Mouse (Mus musculus): ENCODE data around the gene Neurl1a.

The Neurl1a gene

DNA sequence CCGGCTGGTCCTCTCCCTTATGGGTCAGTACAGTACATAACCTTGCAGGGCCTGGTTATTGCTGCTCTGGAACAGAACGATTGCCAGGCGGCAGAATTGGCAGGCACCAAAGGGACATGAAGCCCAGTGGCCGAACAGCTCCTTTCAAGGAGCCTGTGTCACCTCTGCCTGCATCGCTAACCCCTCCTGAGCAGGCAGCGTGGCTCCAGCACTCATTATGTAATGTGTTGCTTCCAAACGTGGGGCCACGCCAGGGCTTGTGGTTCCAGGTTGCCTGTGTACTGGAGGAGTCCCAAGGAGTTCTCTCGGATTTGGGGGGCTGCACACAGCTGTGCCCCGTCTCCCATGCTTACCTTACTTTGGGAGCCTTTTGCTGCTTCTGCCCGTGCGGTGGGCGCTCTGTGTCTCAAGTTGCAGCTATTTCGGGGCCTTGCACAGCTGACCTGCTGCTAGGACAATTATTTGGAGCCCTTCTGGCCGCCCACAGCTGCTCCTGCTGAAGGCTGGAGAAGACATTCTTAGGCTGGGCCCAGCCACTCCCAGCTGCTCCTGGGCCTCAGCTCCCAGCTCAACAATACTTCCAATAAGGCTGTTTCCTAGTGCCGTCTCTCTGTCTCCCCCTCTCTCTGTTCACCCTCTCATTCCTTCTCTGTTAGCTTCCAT lies 70.4 kb downstream of the Neurl1a start:
- no peak for DNase-seq

DNA sequence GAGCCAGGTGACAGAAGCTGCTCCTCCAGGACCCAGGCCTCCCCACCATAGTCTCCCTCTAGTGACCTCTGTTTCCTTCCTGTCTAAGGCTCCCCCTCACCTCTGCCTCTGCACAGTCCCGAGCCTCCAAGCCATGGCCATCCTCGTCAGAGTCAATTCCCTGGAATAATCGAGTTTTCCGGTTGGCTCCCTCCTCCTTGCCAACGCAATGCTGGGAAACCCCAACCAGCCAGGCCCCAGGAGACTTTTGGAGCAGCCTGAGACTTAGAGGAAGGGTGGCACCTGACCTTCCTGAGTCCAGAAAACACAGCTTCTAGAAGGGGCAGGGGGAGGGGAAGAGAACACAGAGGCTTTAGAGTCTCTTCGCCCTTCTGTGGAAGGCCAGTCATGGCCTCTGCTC lies 72.3 kb downstream of the Neurl1a start:
- DNase-seq: no peak

DNA sequence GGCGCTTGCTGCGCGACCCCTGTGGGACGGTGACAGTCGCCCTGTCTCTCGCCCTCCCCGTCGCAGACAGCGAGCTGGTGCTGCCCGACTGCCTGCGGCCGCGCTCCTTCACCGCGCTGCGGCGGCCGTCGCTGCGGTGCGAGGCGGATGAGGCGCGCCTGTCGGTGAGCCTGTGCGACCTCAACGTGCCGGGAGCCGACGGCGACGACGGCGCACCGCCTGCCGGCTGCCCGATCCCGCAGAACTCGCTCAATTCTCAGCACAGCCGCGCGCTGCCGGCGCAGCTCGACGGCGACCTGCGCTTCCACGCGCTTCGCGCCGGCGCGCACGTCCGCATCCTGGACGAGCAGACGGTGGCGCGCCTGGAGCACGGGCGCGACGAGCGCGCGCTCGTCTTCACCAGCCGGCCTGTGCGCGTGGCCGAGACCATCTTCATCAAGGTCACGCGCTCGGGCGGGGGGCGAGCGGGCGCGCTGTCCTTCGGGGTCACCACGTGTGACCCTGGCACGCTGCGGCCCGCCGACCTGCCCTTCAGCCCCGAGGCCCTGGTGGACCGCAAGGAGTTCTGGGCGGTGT lies 74.5 kb downstream of the Neurl1a start:
- no peak for DNase-seq

DNA sequence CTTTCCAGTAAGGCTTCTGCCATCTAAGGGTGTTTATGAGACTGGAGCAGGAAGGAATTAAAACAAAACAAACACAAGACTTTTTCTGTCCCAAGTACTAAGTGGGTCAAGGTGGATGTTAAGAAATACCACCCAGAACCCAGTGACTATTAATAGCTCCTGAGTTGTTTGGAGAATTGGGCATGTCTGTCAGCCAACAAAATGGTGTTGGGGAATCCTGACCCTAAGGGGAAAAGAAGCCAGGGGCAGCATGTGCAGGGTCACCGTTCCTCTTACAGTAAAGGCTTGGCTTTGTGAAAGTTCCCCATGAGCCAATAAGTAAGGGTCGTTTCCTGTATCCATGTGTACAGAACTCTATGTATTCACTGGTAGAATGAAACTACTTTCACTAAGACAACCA lies 76.4 kb downstream of the Neurl1a start:
- DNase-seq: no peak

DNA sequence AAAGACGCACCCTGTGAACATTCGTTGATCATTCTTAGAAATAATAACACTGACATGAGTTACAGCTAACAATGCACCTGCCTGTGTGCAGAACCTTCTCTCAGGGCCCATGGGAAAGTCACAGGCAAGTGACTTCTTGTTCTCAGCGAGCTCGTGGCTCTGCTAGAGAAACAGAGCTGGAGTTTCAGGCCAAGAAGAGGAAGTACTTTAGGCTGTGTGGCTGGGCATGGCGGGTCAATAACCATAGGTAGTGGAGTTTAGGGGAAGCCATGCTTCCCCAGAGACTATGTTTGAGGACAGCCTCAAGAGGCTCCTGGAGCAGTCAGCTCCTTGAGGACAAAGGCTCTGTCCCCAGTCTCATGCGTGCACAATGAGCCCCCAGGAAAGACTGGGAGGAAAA lies 77.3 kb downstream of the Neurl1a start:
- no peak for DNase-seq

DNA sequence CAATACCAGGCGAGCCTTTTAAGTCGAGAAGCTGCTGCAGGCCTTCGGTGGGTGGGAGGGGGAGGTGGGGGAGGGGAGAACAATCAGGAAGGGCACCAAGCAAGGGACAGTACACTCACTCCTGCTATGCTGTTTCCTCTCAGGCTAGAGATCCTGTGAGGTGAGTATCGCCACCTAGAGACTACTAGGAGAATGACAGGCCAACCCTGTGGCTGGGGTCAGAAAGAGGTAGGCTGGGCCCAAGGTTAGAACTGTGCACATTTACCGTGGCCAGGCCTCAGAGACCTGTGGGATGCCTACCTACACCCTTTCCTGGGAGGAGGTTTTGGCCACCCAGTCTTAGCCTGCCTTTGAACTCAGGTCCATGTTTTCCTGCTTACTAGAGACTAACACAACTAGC lies 81.0 kb downstream of the Neurl1a start:
- DNase-seq: peak; percentile 42

DNA sequence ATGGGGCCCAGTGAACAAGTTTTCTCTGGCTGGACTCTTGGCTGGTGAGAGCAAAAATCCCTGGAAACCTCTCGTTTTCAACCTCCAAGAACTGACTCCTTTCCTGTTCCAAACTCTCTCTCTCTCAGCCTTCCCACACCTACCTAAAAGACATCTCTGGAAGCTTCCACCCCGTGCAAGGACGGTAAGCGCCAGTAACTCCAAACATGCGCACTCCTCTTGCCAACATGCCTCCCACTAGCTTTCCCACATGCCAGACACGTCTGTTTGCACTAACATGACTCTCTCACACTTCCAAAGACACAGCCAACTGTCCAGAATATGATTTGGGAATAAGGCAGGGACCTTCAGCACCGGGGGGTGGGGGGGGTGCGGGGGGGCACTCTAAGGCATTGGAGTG lies 82.6 kb downstream of the Neurl1a start:
- DNase-seq: no peak

DNA sequence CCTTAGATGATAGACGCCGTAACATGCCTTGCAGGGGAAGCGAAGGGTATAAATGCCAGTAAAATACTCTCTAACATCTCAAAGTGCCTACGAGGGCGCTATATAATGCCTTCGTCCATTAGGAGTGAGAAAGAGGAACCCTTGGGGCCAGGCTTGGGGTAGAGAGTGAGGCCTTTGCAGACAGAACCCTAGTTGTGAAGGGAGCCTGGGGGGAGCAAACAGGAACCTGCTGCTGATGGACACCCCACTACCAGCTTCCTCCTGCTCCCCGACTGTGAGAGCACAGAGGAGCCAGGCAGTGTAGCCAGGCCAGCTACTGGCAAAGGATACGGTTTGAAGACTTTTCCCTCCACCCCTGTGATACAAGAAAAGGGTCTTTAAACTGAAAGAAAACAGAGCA lies 85.0 kb downstream of the Neurl1a start:
- DNase-seq: no peak

DNA sequence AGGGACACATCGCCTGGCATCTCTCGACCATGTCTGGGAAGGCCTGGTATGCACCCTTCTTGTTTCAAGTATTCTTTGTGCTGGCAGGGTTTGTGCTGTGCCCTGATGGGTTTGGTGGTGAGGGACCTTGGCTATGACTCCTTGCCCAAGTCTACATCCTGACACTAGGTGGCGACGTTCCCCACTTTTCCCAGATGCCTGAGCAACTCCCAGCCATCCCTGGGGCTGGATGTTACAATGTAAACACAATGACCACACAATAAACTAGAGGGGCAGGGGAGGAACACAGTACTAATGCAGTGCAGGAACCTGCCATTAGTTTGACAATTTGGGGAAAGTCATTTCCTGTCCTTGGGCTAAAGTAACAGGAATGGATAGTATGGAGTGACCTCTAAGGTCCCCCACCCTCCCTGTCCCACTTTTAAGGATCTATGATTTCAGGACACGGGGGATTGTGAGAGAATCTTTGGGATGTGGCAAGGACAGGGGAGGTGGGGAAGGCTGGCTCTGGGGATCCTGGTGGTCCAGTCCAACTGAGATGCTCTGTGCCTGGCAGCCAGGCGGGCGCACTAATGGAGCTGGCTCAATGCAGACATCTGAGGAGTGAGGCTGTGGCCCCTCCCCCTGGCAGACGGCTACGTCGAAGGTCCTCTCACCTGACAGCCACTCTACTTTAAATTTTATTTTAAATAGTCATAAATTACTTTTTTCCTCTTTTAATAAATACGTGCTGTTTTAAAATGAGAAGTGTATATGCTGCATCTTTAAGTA lies 85.9 kb downstream of the Neurl1a start:
- DNase-seq: peak; percentile 89

DNA sequence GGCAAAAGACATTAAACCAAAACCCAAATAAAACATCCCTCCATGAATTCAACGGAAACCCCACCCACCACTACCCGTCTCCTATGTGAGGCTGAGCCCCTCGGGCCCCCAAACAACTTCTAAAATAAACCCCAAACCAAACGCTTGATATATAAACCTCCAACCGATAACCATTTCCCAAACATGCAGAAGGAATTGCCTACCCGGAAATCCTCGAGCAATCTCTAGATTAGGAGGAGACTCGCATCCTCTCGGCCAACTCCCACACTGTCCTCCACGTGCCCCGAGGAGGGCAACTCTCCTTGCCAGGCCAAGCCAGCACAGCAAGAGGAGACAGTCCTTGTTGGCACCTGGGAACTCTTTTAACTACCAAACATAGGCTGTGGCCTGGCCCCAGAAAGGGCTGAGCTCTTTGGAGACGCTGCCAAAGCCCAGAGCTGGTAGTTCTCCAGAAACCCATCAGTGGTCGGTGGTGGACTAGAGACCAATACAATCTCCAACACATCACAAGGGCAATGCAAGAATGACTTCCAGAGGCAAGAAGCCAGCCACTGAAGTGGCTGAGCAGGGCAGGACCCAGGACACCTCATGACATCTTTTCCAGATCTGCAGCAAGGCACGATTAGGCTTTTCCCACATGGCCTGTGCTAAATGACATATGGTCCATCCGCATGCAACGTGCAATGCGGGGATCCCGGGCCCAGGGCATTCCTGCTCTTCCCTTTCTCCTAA lies 87.6 kb downstream of the Neurl1a start:
- no peak for DNase-seq

DNA sequence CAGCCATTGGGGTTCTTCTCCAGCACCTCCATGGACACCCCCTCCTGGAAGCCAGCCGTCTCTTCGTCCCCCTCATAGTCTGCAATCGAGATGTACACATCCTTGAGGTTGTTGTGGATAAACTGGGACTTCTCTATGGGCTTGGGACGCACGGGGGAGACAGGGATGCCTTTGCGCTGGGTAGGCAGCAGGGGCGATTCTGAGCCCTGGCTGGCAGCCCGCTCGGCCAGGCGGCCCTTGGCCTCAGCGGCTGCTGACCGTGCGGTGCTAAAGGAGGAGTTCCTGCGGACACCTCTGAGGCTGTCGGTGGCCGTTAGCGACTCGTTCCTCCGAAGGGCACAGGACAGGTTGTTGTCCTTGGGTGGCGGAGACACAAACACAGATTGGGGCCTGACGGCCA lies 88.4 kb downstream of the Neurl1a start:
- DNase-seq: no peak

DNA sequence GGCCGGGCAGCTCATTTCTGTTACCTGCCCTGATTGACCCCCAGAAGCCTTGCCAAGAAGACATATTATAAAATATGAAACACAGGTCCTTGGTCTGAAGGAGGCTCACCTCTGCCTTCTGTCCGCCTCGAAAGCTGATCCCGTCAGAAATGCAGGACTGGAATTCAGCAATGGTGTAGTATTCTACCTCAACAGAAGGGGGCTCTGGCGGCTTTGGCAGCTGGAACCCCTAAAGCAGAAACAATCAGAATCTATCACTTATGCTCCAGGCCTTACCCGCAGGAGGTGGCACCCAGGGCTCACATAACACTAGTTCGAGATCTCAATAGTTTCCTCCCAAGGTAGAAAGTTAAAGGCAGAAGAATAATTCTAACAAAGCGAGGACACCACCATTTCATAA lies 91.1 kb downstream of the Neurl1a start:
- DNase-seq: peak; percentile 41

DNA sequence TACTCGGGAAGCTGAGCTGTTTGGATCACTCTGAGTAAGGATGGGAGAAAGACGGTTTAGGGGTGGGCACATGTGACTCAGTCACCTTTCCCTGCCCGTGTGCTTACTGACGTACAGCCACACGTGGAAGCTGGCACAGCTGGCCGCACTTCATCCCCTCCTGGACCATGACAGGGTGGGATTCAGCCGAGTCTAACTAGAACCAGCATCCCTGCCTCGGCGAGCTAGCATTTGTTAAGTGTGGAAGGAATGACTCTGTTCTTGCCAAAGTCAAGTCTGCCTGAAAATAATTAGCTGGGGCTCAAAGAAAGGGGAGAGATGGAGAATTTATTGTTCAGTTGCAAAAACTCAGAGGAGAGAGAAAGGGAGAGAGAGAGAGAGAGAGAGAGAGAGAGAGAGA lies 91.9 kb downstream of the Neurl1a start:
- no peak for DNase-seq

DNA sequence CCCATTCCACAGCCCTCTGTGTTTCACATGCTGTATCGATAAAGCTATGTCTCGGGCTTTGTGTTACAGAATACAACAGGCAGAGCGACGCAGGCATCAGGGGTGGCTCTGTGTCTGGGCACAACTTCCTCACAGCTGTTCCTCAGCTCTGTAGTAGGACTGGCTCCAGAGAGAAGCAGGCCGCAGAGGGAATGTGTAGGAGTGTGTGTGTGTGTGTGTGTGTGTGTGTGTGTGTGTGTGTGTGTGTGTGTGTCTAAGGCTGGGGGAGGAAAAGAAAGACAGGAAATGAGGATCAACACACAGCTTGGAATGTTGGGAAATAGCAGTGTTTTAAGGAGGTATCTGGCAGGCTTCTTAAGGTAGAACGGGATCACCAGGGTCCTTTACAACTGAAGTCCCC lies 98.1 kb downstream of the Neurl1a start:
- DNase-seq: peak; percentile 60

DNA sequence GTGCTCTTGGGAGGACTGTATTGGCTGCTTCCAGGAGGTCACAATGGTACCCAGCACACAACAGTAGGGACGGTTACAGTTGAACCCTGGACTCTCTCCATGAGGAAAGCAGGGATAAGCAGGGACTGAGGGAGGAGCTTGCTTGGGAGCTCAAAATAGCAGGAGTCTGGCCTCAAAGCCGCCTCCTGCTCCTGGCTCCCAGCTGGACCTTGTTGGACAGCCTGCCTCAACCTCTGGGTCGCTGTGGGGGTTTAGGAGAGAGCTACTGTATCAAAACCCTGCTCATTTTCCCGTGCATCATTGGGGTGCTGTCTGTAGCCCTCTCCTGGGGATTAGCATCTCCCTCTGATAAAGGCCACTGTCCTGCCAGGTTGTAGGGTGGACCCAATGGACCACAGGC lies 100.8 kb downstream of the Neurl1a start:
- peak; percentile 34 for DNase-seq

DNA sequence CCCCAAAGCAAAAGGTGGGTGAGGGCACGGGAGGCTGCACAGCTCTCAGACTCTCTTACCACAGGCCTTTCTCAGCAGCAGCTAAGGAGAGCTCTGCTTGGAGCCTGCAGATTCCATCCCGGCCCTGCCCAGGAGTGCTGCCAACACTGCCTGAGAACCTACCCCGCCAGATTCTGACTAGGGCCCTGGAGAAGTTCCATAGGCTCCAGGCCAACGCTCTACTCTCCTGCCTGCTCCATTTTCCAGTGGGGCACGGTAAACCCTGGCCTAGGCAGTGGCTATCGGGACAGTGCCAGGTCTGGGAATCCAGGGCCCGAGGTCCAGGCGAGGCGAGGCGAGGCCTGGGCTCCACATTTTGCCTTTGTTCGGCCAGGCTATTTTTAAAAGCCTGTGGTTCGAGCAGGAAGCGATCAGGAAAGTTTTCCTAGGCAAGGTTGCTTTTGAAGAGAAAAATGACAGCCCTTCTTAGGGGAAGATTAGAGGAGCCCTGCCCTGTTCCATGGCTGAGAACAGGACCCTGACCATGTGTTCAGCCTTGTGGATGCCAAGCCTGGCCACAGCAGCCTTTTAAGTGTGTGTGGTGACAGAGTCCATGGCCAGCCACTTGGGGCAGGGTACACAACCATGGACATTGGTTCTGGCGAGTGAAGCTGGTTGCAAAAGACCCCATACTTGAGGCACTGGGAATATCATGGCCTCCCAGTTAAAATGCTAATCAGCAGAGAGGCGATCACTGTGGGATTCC lies 101.3 kb downstream of the Neurl1a start:
- DNase-seq: peak; percentile 79

DNA sequence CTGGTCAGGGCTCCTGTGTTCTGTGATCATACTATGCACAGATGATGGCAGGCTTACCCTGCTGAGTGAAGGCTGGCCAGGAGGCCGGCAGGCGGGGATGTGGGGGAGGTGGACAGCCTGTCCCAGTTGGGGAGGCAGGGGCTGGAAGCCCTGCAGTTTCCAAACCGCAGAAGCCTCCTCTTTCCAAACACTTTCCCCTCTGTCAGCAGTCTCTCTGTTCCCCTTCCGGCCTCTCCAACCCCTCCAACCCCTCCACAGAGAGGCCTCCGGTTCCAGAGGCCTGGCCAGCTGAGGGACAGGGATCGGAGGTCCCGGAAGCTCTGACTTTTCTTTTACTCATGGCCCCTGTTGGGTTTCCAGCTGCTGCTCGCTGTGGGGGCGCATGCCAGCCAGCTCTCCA lies 102.3 kb downstream of the Neurl1a start:
- peak; percentile 32 for DNase-seq

DNA sequence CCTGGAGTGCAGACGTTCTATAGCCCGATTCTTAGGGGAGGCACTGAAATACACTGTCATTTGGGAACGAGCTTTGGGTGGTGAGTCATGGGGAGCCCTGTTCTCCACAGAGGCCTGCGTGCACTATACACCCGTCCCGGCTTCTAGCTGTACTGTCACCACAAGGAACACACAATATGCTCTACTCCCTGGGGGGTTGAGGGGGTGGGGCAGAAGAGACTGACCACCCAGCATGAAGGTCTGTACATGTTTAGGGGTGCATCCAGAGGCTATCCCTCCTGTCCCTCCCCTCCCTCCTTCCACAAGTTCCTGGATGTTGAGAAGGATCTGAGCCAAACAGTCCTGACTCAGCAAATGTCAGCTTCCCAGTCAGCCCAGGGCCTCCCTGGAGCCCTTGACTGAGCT lies 103.4 kb downstream of the Neurl1a start:
- no peak for DNase-seq

DNA sequence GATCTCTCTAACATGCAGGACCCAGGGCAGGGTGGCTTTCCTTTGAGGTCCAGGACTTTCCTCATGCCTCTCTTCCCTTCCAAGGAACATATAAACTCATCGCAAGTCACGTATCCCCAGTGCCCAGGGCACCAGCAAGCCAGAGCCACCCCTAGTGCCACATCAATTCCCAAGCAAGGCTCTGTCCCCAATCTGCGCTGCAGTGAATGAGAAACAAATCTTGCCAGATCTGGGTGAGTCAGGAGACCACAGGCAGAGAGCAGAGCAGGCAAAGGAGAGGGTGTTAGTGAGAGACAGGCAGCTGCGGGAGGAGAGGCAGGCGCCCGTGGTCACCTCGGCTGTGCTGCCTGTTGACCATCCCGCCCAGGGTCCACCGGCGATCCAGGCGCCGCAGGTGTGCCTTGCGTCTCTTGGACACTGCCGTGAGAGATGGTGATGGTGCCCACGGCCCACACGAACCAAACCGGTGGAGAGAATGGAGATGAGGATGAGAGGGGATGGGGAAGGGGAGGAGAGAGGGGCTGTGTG lies 104.1 kb downstream of the Neurl1a start:
- no peak for DNase-seq

DNA sequence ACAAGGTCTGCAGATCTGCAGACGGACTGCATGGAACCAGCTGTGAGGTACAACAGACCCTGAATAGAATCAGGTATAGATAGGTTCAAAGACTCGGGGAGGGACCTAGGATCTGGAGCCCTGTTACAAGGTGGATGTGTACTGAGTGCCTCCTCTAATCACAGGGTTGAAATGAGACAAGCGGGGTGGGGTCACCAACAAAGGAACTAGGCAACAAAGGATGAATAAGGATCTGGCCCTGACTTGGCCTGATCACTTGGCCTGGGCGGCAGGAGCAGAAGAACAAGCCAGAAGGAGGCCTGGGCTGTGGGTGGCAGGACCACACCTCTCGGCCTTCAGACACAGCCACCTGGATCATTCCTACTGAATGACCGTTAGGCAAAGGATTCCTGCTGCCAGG lies 107.0 kb downstream of the Neurl1a start:
- DNase-seq: no peak

DNA sequence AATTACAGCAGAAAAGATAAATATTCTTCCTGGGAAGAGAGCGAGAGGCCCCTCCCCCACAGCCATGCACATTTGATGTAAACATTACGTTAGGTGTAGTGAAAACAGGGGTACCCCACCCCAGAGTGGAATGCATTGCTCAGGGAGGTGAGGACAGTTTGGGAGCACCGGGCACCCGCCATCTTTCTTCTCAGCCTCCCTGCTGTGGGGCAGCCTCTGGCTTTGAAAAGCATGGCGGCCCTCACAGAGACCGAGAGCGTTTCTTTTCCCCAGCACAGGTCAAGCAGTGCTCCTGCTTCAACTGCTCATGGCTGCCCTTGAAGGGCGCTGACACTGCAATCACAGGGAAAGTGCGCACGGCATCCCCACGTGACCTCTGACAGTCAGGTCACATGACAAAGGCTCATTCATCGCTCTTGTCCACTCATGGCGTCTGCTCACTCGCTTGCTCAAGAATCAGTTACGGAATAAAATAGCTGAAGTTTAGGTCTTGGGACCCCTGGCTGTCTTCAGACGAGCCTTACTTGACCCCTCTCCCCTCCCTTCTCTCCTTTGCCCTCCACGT lies 108.3 kb downstream of the Neurl1a start:
- no peak for DNase-seq
